Comparison of ENCODE assay signal across 8 mouse cellular contexts in genomic region chr9:79716909-79717835, GRCm38 (mm10). TPM values are rescaled to one million over a fixed set of nuclear protein-coding genes. Genes with fewer than 3 reads are reported as not detected.
DNase-seq lines count a peak whose midpoint lies in the region; ATAC-seq lines count a peak whose summit lies in the region.

No protein-coding gene starts in this region.

- H3K4me1 ChIP-seq in embryonic facial prominence, embryonic 13.5 days: peaks cover 48% of the 10 kb centered on the region
- peaks cover 13% of the 10 kb centered on the region for H3K4me1 ChIP-seq in heart, embryonic 11.5 days (ENCODE audit: control insufficient read depth, insufficient read depth, low read length)
- peaks cover 38% of the 10 kb centered on the region for H3K4me1 ChIP-seq in kidney, embryonic 16.5 days (ENCODE audit: insufficient read depth, low read length)

- H3K4me2 ChIP-seq in embryonic facial prominence, embryonic 13.5 days: peak overlapping the region; percentile 79
- H3K4me2 ChIP-seq in heart, embryonic 11.5 days: peak overlapping the region; percentile 76
- peak overlapping the region; percentile 90 for H3K4me2 ChIP-seq in kidney, embryonic 16.5 days (replicated peaks; ENCODE audit: low read depth, low read length)

- peak overlapping the region; percentile 84 for H3K9ac ChIP-seq in embryonic facial prominence, embryonic 13.5 days
- peak overlapping the region; percentile 66 for H3K9ac ChIP-seq in heart, embryonic 11.5 days (ENCODE audit: low read depth, low read length)
- H3K9ac ChIP-seq in kidney, embryonic 16.5 days (replicated peaks; ENCODE audit: low read length): peak overlapping the region; percentile 72

- WGBS in embryonic facial prominence, embryonic 13.5 days: 4% methylated on average over 23 of the region's 23 CpGs
- WGBS in heart, embryonic 11.5 days (ENCODE audit: insufficient replicate concordance): 9% methylated on average over 23 of the region's 23 CpGs
- 7% methylated on average over 23 of the region's 23 CpGs for WGBS in kidney, embryonic 16.5 days

- no peak for ATAC-seq in embryonic facial prominence, embryonic 13.5 days (ENCODE audit: insufficient number of reproducible peaks, insufficient read depth, low FRiP score, low TSS enrichment, low read depth)
- ATAC-seq in heart, embryonic 11.5 days (replicated peaks; ENCODE audit: insufficient number of reproducible peaks, low FRiP score, low TSS enrichment): no peak
- ATAC-seq in kidney, embryonic 16.5 days (ENCODE audit: low FRiP score, low TSS enrichment): no peak

- H3K9me3 ChIP-seq in embryonic facial prominence, embryonic 13.5 days: no peaks in the 10 kb centered on the region
- H3K9me3 ChIP-seq in heart, embryonic 11.5 days (replicated peaks; ENCODE audit: control insufficient read depth, low read length): peaks cover 6% of the 10 kb centered on the region; the same call in 1 of the 2 replicates
- H3K9me3 ChIP-seq in kidney, embryonic 16.5 days (ENCODE audit: low read length): peaks cover 3% of the 10 kb centered on the region; the same call in 1 of the 2 replicates

- peak; percentile 54 to 61 for DNase-seq in B cell, adult 2 months
- peak; percentile 82 for DNase-seq in adrenal gland, postnatal 10 days
- DNase-seq in liver: peak; percentile 61
- DNase-seq in naive thymus-derived CD4-positive, alpha-beta T cell, adult 2 months (ENCODE audit: low read depth): peak; percentile 50
- peak; percentile 47 for DNase-seq in urinary bladder, postnatal 10 days (ENCODE audit: low spot score)

- no peaks in the 10 kb centered on the region; the same call in 1 of the 2 replicates for H3K36me3 ChIP-seq in embryonic facial prominence, embryonic 13.5 days
- H3K36me3 ChIP-seq in heart, embryonic 11.5 days (ENCODE audit: control insufficient read depth, insufficient read depth, low read length): no peaks in the 10 kb centered on the region
- no peaks in the 10 kb centered on the region for H3K36me3 ChIP-seq in kidney, embryonic 16.5 days (ENCODE audit: insufficient read depth, low read length)

- H3K27ac ChIP-seq in embryonic facial prominence, embryonic 13.5 days: peak overlapping the region; percentile 88
- H3K27ac ChIP-seq in heart, embryonic 11.5 days (ENCODE audit: low read depth, low read length): no peak overlapping the region
- H3K27ac ChIP-seq in kidney, embryonic 16.5 days (ENCODE audit: low read length): peak overlapping the region; percentile 79

- peaks cover 17% of the 10 kb centered on the region for H3K27me3 ChIP-seq in embryonic facial prominence, embryonic 13.5 days
- peaks cover 31% of the 10 kb centered on the region for H3K27me3 ChIP-seq in heart, embryonic 11.5 days (ENCODE audit: control insufficient read depth, insufficient read depth, low read length)
- H3K27me3 ChIP-seq in kidney, embryonic 16.5 days (ENCODE audit: insufficient read depth, low read length): peaks cover 17% of the 10 kb centered on the region

- peak overlapping the region; percentile 70 for H3K4me3 ChIP-seq in embryonic facial prominence, embryonic 13.5 days
- H3K4me3 ChIP-seq in heart, embryonic 11.5 days (ENCODE audit: low read depth, low read length): peak overlapping the region; percentile 53
- peak overlapping the region; percentile 65 for H3K4me3 ChIP-seq in kidney, embryonic 16.5 days (ENCODE audit: low read length)

RNA-seq across cellular contexts. Expression of gene Col12a1, which starts 1.5 kb away (rescaled TPM):
- total RNA-seq in adrenal gland, postnatal 10 days (2021): 10 to 100 TPM; 51.5 to 53.1 TPM
- 84.9 and 114 TPM in 2 replicates for polyA plus RNA-seq in embryonic facial prominence, embryonic 13.5 days (2015; fragmentation: Nextera tagmentation; extraction: Ambion mirVana)
- 13.2 and 14.3 TPM in 2 replicates for polyA plus RNA-seq in heart, embryonic 11.5 days (2014; fragmentation: Nextera tagmentation; extraction: Ambion mirVana)
- polyA plus RNA-seq in kidney, embryonic 16.5 days (2015; fragmentation: Nextera tagmentation; extraction: Ambion mirVana): 29.5 and 33.0 TPM in 2 replicates

RNA-seq across cellular contexts. Expression of gene Cox7a2, which starts 42.5 kb away (rescaled TPM):
- 100 to 1,000 TPM; 606 to 637 TPM for total RNA-seq in adrenal gland, postnatal 10 days (2021)
- polyA plus RNA-seq in embryonic facial prominence, embryonic 13.5 days (2015; fragmentation: Nextera tagmentation; extraction: Ambion mirVana): 640 and 679 TPM in 2 replicates
- 1,200 and 1,220 TPM in 2 replicates for polyA plus RNA-seq in heart, embryonic 11.5 days (2014; fragmentation: Nextera tagmentation; extraction: Ambion mirVana)
- 692 and 698 TPM in 2 replicates for polyA plus RNA-seq in kidney, embryonic 16.5 days (2015; fragmentation: Nextera tagmentation; extraction: Ambion mirVana)
